Mouse (Mus musculus) lung, adult 18-20 months (tissue): Measurements from ENCODE around the gene Foxs1.

Experiments used
- DNase-seq, 2 experiments: peaks; one replicate each; pipeline ENCODE4 v3.0.0; 2022; ENCODE audit warnings: mixed read lengths in 2 of 2

Foxs1 gene

GRCm38 (mm10) chr2:152933048-152933447 is at the start of gene Foxs1:
TSS of gene Foxs1 (minus strand) at chr2:152933208.
- DNase-seq: peak; percentile 36 to 38

- DNase-seq: no peak
These were observed 44.0 kb upstream of the Foxs1 start for GRCm38 (mm10) chr2:152976991-152977390.

- DNase-seq: no peak
These were observed 32.5 kb upstream of the Foxs1 start for GRCm38 (mm10) chr2:152965555-152965954.

- DNase-seq: peak; percentile 71 to 83
These were observed 29.2 kb upstream of the Foxs1 start, which contains the start of gene Ttll9 for GRCm38 (mm10) chr2:152962091-152962793. TSS of gene Ttll9 (plus strand) at chr2:152962485.

- no peak for DNase-seq
These were observed 25.1 kb upstream of the Foxs1 start for GRCm38 (mm10) chr2:152958116-152958515.

GRCm38 (mm10) chr2:152951850-152952720 is 19.1 kb upstream of the Foxs1 start:
- no peak for DNase-seq

- DNase-seq: no peak
These were observed 18.2 kb upstream of the Foxs1 start, which contains the start of gene Dusp15 for GRCm38 (mm10) chr2:152951065-152951849. TSS of gene Dusp15 (minus strand) at chr2:152951698.

GRCm38 (mm10) chr2:152950358-152951064 is 17.5 kb upstream of the Foxs1 start:
- no peak for DNase-seq

- DNase-seq: no peak
These were observed 15.5 kb upstream of the Foxs1 start for GRCm38 (mm10) chr2:152948438-152949020.

- no peak for DNase-seq
These were observed 14.1 kb upstream of the Foxs1 start for GRCm38 (mm10) chr2:152947098-152947497.

- no peak for DNase-seq
These were observed 11.0 kb upstream of the Foxs1 start for GRCm38 (mm10) chr2:152944013-152944412.

GRCm38 (mm10) chr2:152943568-152943967 is 10.6 kb upstream of the Foxs1 start:
- DNase-seq: no peak

- no peak for DNase-seq
These were observed 10.0 kb upstream of the Foxs1 start for GRCm38 (mm10) chr2:152942898-152943515.

GRCm38 (mm10) chr2:152941776-152942175 is 8.8 kb upstream of the Foxs1 start:
- no peak for DNase-seq

- no peak for DNase-seq
These were observed 8.1 kb upstream of the Foxs1 start for GRCm38 (mm10) chr2:152941106-152941505.

GRCm38 (mm10) chr2:152939846-152940245 is 6.8 kb upstream of the Foxs1 start:
- no peak for DNase-seq

GRCm38 (mm10) chr2:152933614-152934013 is 606 bp upstream of the Foxs1 start:
- peak; percentile 53 to 62 for DNase-seq

- DNase-seq: no peak
These were observed 1.4 kb downstream of the Foxs1 start for GRCm38 (mm10) chr2:152931456-152932160.

- DNase-seq: peak in 1 of 2 experiments; percentile 33
These were observed 2.7 kb downstream of the Foxs1 start for GRCm38 (mm10) chr2:152930276-152930675.

- no peak for DNase-seq
These were observed 4.0 kb downstream of the Foxs1 start for GRCm38 (mm10) chr2:152928988-152929370.
